Mouse (Mus musculus) retina, adult 2 months (tissue): ENCODE data around the gene Ifi205.
"Not testable (repeated sequence)": the region's sequence is repeated elsewhere in the genome, so short reads cannot be mapped to it uniquely, and the experiment has no call there.

ENCODE experiments used
- DNase-seq: peaks from one replicate; pipeline ENCODE4 v3.0.0-alpha.2; 2012; ENCODE audit warnings: low read depth, low spot score

Ifi205 gene

GRCm38 (mm10) chr1:174031698-174032097 lies at the start of gene Ifi205:
Gene Ifi205, minus strand, starts transcription at chr1:174031810.
- no peak for DNase-seq

- no peak for DNase-seq
Measured at GRCm38 (mm10) chr1:174066305-174066704, 34.7 kb upstream of the Ifi205 start, which contains the start of gene Olfr430. Gene Olfr430, plus strand, starts transcription at chr1:174066605.

- no peak for DNase-seq
Measured at GRCm38 (mm10) chr1:174055248-174055647, 23.6 kb upstream of the Ifi205 start.

- DNase-seq: no peak
Measured at GRCm38 (mm10) chr1:174052981-174053380, 21.4 kb upstream of the Ifi205 start.

- DNase-seq: no peak
Measured at GRCm38 (mm10) chr1:174051931-174052536, 20.4 kb upstream of the Ifi205 start.

GRCm38 (mm10) chr1:174051515-174051914 lies 19.9 kb upstream of the Ifi205 start:
- DNase-seq: no peak

- DNase-seq: no peak
Measured at GRCm38 (mm10) chr1:174050532-174050931, 18.9 kb upstream of the Ifi205 start.

GRCm38 (mm10) chr1:174049357-174049756 lies 17.7 kb upstream of the Ifi205 start:
- DNase-seq: not testable (repeated sequence)

GRCm38 (mm10) chr1:174048893-174049292 lies 17.3 kb upstream of the Ifi205 start, which contains the start of gene Olfr432:
Gene Olfr432, plus strand, starts transcription at chr1:174049205.
- no peak for DNase-seq

- not testable (repeated sequence) for DNase-seq
Measured at GRCm38 (mm10) chr1:174048227-174048626, 16.6 kb upstream of the Ifi205 start.

GRCm38 (mm10) chr1:174044431-174044830 lies 12.8 kb upstream of the Ifi205 start:
- DNase-seq: no peak

- not testable (repeated sequence) for DNase-seq
Measured at GRCm38 (mm10) chr1:174042091-174042884, 10.7 kb upstream of the Ifi205 start.

GRCm38 (mm10) chr1:174040523-174041177 lies 9.0 kb upstream of the Ifi205 start, which contains the start of gene Olfr433:
Gene Olfr433, plus strand, starts transcription at chr1:174040705.
- DNase-seq: no peak

- no peak for DNase-seq
Measured at GRCm38 (mm10) chr1:174038480-174038879, 6.9 kb upstream of the Ifi205 start.

- DNase-seq: no peak
Measured at GRCm38 (mm10) chr1:174035841-174036240, 4.2 kb upstream of the Ifi205 start.

- not testable (repeated sequence) for DNase-seq
Measured at GRCm38 (mm10) chr1:174007050-174007449, 24.6 kb downstream of the Ifi205 start.

GRCm38 (mm10) chr1:174004352-174005109 lies 27.1 kb downstream of the Ifi205 start:
- DNase-seq: not testable (repeated sequence)

- no peak for DNase-seq
Measured at GRCm38 (mm10) chr1:173995003-173995402, 36.6 kb downstream of the Ifi205 start.

GRCm38 (mm10) chr1:173982694-173983305 lies 48.8 kb downstream of the Ifi205 start, which contains the start of gene Ifi202b:
Gene Ifi202b, minus strand, starts transcription at chr1:173982744.
- not testable (repeated sequence) for DNase-seq

- DNase-seq: not testable (repeated sequence)
Measured at GRCm38 (mm10) chr1:173981038-173981437, 50.6 kb downstream of the Ifi205 start.

GRCm38 (mm10) chr1:173977622-173978021 lies 54.0 kb downstream of the Ifi205 start:
- DNase-seq: no peak
